Mouse (Mus musculus) kidney, embryonic 14.5 days (tissue): ENCODE data around the gene Gm44596. TPM values are rescaled to one million over a fixed set of nuclear protein-coding genes. Genes with fewer than 3 reads are reported as not detected.
A peak's percentile ranks its signal among the peaks of the same experiment; 100 is the strongest.

Source experiments
- ATAC-seq: fragments of 200-750 bp; cut with Nextera tagmentation; 2 replicates; pipeline ENCODE4 v1.8.0; 2017; ENCODE audit warnings: moderate number of reproducible peaks, mild to moderate bottlenecking, moderate TSS enrichment, moderate library complexity; ENCODE audit not compliant: low FRiP score, low TSS enrichment
- H3K27ac ChIP-seq: fragments of 300-500 bp; sonication (generic); 2 replicates; pipeline ENCODE4 v1.5.1; 2014; ENCODE audit warnings: low read depth, mild to moderate bottlenecking, low read length, moderate library complexity, mixed read lengths
- H3K27me3 ChIP-seq: fragments of 300-500 bp; sonication (generic); 2 replicates; pipeline ENCODE4 v1.6.1; 2014; ENCODE audit warnings: mild to moderate bottlenecking, low read length; ENCODE audit not compliant: control insufficient read depth, insufficient read depth
- H3K36me3 ChIP-seq: fragments of 300-500 bp; sonication (generic); 2 replicates; pipeline ENCODE4 v1.6.1; 2014; ENCODE audit warnings: low read length, mixed read lengths; ENCODE audit not compliant: control insufficient read depth, insufficient read depth
- H3K4me1 ChIP-seq: fragments of 300-500 bp; sonication (generic); 2 replicates; pipeline ENCODE4 v1.6.1; 2014; ENCODE audit warnings: low read length, mixed read lengths; ENCODE audit not compliant: control insufficient read depth, insufficient read depth
- H3K4me2 ChIP-seq: fragments of 300-500 bp; sonication (generic); replicated peaks from 2 replicates; pipeline ENCODE4 v1.6.1; 2014; ENCODE audit warnings: low read depth, mild to moderate bottlenecking, low read length
- H3K4me3 ChIP-seq: fragments of 300-500 bp; sonication (generic); 2 replicates; pipeline ENCODE4 v1.5.1; 2014; ENCODE audit warnings: mild to moderate bottlenecking, low read length
- H3K9ac ChIP-seq: fragments of 300-500 bp; sonication (generic); 2 replicates; pipeline ENCODE4 v1.6.1; 2014; ENCODE audit warnings: low read depth, mild to moderate bottlenecking, low read length, moderate library complexity
- H3K9me3 ChIP-seq: fragments of 300-500 bp; sonication (generic); 2 replicates; pipeline ENCODE4 v1.6.1; 2016; ENCODE audit warnings: low read length; ENCODE audit not compliant: control insufficient read depth
- WGBS: fragments of 180-500 bp; shearing (Covaris S2); extraction: QIAGEN DNeasy Blood & Tissue Kit; methylation state at CpG from one replicate; pipeline ENCODE4 v1.1.7; 2014; 5-methylcytosine and 5-hydroxymethylcytosine counted together
- polyA plus RNA-seq: library from polyadenylated mRNA; unstranded; fragments of >200 nt; fragmentation: Nextera tagmentation; extraction: Ambion mirVana; gene quantifications from 2 replicates; pipeline ENCODE4 v1.2.1, GENCODE M21; 2014

Gm44596 gene
- polyA plus RNA-seq, 1 experiment from 2014 or later: not detected

DNA sequence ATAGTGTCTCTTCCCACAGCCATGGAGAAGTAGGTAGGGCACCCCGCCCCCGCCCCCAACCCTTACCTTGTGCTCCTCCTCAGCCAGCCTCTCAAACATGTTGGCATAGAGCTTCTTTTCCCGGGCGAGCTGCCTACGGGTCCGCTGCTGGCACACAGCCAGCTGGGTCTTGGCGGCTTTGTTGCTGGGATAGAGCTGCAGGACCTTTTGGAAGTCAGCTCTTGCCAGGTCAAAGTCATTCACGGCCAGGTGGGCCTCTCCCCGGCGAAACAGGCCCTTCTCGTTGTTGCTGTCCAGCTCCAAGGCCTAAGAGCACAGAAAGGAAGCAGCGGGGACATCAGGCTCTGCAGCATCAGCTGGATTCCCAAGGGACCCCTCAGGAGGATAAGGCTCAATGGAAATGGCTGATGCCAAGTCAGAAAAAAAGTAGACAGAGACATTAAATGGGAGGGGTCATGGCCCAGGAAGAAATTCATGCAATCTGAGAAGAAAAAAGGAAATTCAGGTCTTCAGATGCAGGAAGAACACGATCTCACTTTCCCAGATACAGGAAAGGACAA lies 57.1 kb downstream of the Gm44596 start:
- ATAC-seq: no peak
- Histone ChIP-seq H3K27ac (no peak overlapping the region), H3K4me3 (no peak overlapping the region), H3K4me2 (no peak overlapping the region), H3K4me1 (peaks cover 13% of the 10 kb centered on the region), H3K36me3 (peaks cover 87% of the 10 kb centered on the region), H3K27me3 (no peaks in the 10 kb centered on the region), H3K9ac (no peak overlapping the region), H3K9me3 (no peaks in the 10 kb centered on the region)
- 87% methylated on average over 13 of the region's 13 CpGs for WGBS

DNA sequence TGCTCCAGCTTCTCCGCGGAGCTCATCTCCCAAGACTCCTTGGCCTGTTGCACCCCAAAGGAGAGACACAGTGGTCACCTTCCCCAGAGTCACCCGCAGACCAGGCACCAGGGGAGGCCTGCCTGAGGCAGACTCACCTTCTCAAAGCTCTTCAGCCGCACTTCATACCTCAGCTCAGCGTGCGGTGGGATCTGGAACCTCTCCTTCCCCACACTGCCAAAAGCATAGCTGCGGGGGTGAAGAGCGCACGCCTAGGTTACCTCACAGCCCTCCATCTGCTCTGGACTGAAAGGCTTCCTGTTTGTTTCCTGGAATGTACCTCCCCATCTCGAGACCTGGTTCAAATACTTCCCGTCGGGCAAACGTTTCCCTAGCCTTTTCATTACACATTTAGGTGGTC lies 58.3 kb downstream of the Gm44596 start:
- 95% methylated on average over 13 of the region's 13 CpGs for WGBS
- Histone ChIP-seq H3K4me2 (no peak overlapping the region), H3K4me3 (no peak overlapping the region), H3K27ac (no peak overlapping the region), H3K4me1 (peaks cover 13% of the 10 kb centered on the region), H3K9ac (no peak overlapping the region), H3K9me3 (no peaks in the 10 kb centered on the region), H3K27me3 (no peaks in the 10 kb centered on the region), H3K36me3 (peaks cover 77% of the 10 kb centered on the region)
- no peak for ATAC-seq

DNA sequence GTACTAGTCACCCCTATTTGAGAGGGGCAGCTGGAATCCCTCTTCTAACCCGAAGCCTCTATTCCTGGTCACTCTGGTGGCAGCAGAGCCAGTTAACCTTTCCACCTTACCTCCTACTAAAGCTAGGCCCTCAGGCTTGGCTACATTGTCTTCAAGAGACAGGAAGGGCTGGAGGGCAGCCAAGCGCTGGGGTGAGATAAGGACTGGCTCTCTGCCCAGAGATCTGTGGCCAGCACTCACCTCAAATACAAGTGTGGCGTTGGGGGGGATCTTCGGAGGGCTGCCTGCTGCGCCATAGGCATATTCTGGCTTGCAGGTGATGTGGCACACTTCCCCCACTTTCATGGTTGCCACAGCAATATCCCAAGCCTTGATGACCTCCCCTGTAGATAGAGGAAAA lies 60.2 kb downstream of the Gm44596 start:
- 80% methylated on average over 5 of the region's 5 CpGs for WGBS
- no peak for ATAC-seq
- Histone ChIP-seq H3K9me3 (no peaks in the 10 kb centered on the region), H3K9ac (no peak overlapping the region), H3K4me3 (no peak overlapping the region), H3K27ac (no peak overlapping the region), H3K4me2 (no peak overlapping the region), H3K36me3 (peaks cover 60% of the 10 kb centered on the region), H3K4me1 (peaks cover 16% of the 10 kb centered on the region), H3K27me3 (no peaks in the 10 kb centered on the region)

DNA sequence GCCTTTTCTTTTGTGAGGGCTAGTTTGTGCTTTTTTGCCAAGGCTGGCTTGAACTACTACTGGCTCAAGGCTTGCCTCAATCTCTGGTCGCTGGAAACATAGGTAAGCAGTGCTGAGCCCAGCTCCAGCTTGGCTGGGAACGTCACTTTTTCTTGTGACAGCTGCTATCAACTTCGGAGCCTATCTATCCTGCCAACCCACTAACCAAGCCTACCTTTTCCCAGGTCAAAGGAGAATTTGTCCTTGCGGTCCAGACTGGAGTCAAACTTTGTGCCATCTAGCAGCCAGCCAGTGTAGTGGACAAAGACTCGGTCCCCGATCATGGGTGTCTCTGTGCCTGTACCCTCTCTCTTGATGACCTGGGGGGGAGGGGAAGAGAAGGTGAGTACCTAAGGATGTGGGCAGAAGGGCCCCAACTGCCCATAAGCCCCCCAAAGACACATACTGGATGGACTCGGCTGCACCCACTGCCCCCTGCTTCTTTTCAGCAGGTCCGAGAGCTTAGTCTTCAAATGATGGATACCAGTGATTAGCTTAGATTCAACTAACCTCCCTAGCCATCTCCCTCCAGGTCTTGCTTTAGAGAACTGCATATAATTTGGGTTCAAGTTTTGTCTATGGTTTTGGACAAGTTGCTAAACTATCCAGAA lies 61.2 kb downstream of the Gm44596 start:
- H3K9me3 ChIP-seq: no peaks in the 10 kb centered on the region
- H3K9ac ChIP-seq: peak overlapping the region; percentile 92
- H3K4me2 ChIP-seq: peak overlapping the region; percentile 57
- H3K27ac ChIP-seq: no peak overlapping the region
- WGBS: 81% methylated on average over 8 of the region's 8 CpGs
- peaks cover 51% of the 10 kb centered on the region for H3K36me3 ChIP-seq
- peaks cover 16% of the 10 kb centered on the region for H3K4me1 ChIP-seq
- no peaks in the 10 kb centered on the region for H3K27me3 ChIP-seq
- ATAC-seq: no peak
- H3K4me3 ChIP-seq: peak overlapping the region; percentile 82

DNA sequence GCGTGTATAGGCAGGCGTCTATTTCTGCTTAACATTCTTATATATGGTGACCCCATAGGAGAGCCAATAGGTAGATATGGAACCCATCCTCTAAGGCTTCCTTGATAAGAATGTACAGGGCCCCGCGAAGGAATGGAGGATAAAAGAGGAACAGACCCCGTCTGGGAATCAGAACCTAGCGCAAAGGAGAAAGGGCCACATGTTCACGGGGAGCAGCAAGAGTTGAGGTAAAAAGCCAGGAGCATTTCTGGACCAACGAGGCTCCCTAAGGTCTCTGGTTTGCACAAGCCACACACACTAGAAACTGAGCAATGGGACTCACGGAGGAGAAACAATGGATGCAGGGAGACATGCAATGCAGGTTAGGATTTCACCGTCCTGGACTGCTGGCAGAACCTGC lies 62.0 kb downstream of the Gm44596 start:
- Histone ChIP-seq H3K4me3 (peak overlapping the region; percentile 82), H3K4me2 (peak overlapping the region; percentile 57), H3K27me3 (no peaks in the 10 kb centered on the region), H3K27ac (peak overlapping the region; percentile 93), H3K9ac (peak overlapping the region; percentile 92), H3K9me3 (no peaks in the 10 kb centered on the region), H3K4me1 (peaks cover 16% of the 10 kb centered on the region), H3K36me3 (peaks cover 43% of the 10 kb centered on the region)
- no peak for ATAC-seq
- 4% methylated on average over 10 of the region's 10 CpGs for WGBS

DNA sequence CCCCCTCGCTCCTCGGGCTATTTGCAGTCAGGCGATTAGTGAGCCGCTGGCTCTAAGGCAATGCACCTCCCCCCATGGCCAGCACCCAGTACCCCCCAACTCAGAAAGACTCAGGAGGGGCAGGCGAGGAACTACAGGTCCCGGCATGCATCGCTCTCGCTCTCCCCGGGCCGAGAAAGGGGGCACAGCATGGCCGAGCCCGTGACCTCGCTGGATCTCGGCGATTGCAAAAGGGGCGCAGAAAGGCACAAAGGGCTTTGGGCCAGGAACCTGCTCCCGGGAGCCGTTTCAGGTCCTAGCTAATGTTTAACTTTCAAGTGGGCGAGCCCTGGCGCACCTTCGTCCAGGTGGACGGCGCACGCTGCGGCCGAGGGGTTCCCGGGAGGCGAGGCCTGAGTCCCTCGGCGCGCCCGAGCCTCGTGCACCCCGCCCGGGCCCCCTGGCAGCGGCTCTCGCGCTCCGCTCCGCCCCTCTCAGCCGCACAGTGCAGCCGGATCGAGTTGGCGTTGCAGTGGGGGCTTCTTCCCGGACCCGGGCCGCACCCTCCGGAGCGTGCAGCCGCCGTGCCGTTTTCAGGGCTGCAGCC lies 62.5 kb downstream of the Gm44596 start:
- H3K9me3 ChIP-seq: no peaks in the 10 kb centered on the region
- ATAC-seq: peak; percentile 68
- WGBS: 0% methylated on average over 52 of the region's 52 CpGs
- H3K4me1 ChIP-seq: peaks cover 16% of the 10 kb centered on the region
- H3K4me2 ChIP-seq: peak overlapping the region; percentile 57
- peak overlapping the region; percentile 92 for H3K9ac ChIP-seq
- peaks cover 38% of the 10 kb centered on the region for H3K36me3 ChIP-seq
- peak overlapping the region; percentile 82 for H3K4me3 ChIP-seq
- no peaks in the 10 kb centered on the region for H3K27me3 ChIP-seq
- peak overlapping the region; percentile 93 for H3K27ac ChIP-seq

GRCm38 (mm10) chr6:128438317-128438870 lies 63.1 kb downstream of the Gm44596 start, which contains the start of gene Fkbp4:
Gene Fkbp4, minus strand, starts transcription at chr6:128438677.
- peak; percentile 95 for ATAC-seq
- H3K4me2 ChIP-seq: peak within 1 kb of the TSS; percentile 57
- WGBS: under 1% methylated on average over 64 of the region's 67 CpGs
- H3K4me3 ChIP-seq: peak within 1 kb of the TSS; percentile 82
- peak within 1 kb of the TSS; percentile 93 for H3K27ac ChIP-seq
- H3K36me3 ChIP-seq: peaks cover 32% of the 10 kb centered on the region
- no peaks in the 10 kb centered on the region for H3K9me3 ChIP-seq
- H3K9ac ChIP-seq: peak within 1 kb of the TSS; percentile 92
- peaks cover 16% of the 10 kb centered on the region for H3K4me1 ChIP-seq
- H3K27me3 ChIP-seq: no peaks in the 10 kb centered on the region

DNA sequence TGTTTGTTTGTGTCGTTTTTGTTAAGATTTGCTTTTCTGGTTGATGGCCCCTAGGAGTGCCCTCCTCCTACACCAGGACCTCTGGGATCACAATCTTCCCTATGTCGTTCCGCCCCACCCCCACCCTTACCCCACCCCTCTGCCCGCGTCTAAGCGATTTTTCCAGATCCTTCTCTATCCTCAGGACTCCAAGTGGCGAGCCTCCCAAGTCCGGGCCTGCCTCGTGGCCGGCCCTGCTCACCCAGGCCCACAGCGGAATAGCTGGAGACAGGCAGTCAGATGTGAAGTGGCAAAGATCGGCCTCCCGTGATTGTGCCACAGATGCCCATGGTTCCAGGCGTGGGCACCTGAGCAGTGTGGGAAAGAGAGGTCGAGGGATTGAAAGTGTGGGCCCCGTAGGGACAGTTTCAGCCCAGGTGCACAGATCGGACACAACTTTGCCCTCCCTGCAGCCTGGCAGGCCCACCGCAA lies 63.6 kb downstream of the Gm44596 start:
- peaks cover 27% of the 10 kb centered on the region for H3K36me3 ChIP-seq
- no peaks in the 10 kb centered on the region for H3K27me3 ChIP-seq
- H3K9me3 ChIP-seq: no peaks in the 10 kb centered on the region
- H3K4me2 ChIP-seq: peak overlapping the region; percentile 45
- peak overlapping the region; percentile 40; the same call in 1 of the 2 replicates for H3K9ac ChIP-seq
- H3K4me3 ChIP-seq: peak overlapping the region; percentile 82
- peaks cover 16% of the 10 kb centered on the region for H3K4me1 ChIP-seq
- H3K27ac ChIP-seq: peak overlapping the region; percentile 44
- WGBS: 20% methylated on average over 18 of the region's 18 CpGs
- peak; percentile 78; the same call in 1 of the 2 replicates for ATAC-seq

- peaks cover 14% of the 10 kb centered on the region for H3K36me3 ChIP-seq
- H3K4me2 ChIP-seq: no peak overlapping the region
- WGBS: 93% methylated on average over 2 of the region's 2 CpGs
- ATAC-seq: no peak
- no peak overlapping the region for H3K9ac ChIP-seq
- H3K4me3 ChIP-seq: no peak overlapping the region
- H3K27me3 ChIP-seq: no peaks in the 10 kb centered on the region
- no peak overlapping the region for H3K27ac ChIP-seq
- no peaks in the 10 kb centered on the region for H3K9me3 ChIP-seq
- H3K4me1 ChIP-seq: peaks cover 16% of the 10 kb centered on the region
These were observed 64.9 kb downstream of the Gm44596 start for GRCm38 (mm10) chr6:128440238-128440637.
